Mouse (Mus musculus) limb, embryonic 12.5 days (tissue): ENCODE data around the gene C730034F03Rik. TPM values are rescaled to one million over a fixed set of nuclear protein-coding genes. Genes with fewer than 3 reads are reported as not detected.

Source experiments
- ATAC-seq: fragments of 200-750 bp; cut with Nextera tagmentation; 2 replicates; pipeline ENCODE4 v1.8.0; 2017; ENCODE audit warnings: low read depth, moderate TSS enrichment; ENCODE audit not compliant: insufficient number of reproducible peaks, insufficient read depth, low FRiP score, low TSS enrichment
- H3K27ac ChIP-seq: fragments of 300-500 bp; sonication (generic); 2 replicates; pipeline ENCODE4 v1.5.1; 2016; ENCODE audit warnings: mild to moderate bottlenecking, moderate library complexity
- H3K27me3 ChIP-seq: fragments of 300-500 bp; sonication (generic); 2 replicates; pipeline ENCODE4 v1.6.1; 2016; ENCODE audit warnings: mild to moderate bottlenecking, moderate library complexity
- H3K36me3 ChIP-seq: fragments of 300-500 bp; sonication (generic); 2 replicates; pipeline ENCODE4 v1.6.1; 2016; ENCODE audit warnings: mild to moderate bottlenecking, moderate library complexity
- H3K4me1 ChIP-seq: fragments of 300-500 bp; sonication (generic); replicated peaks from 2 replicates; pipeline ENCODE4 v1.6.1; 2016
- H3K4me2 ChIP-seq: fragments of 300-500 bp; sonication (generic); 2 replicates; pipeline ENCODE4 v1.6.1; 2016; ENCODE audit warnings: mild to moderate bottlenecking, moderate library complexity
- H3K4me3 ChIP-seq: fragments of 300-500 bp; sonication (generic); replicated peaks from 2 replicates; pipeline ENCODE4 v1.5.1; 2016; ENCODE audit warnings: mild to moderate bottlenecking
- H3K9ac ChIP-seq: fragments of 300-500 bp; sonication (generic); replicated peaks from 2 replicates; pipeline ENCODE4 v1.6.1; 2016; ENCODE audit warnings: mild to moderate bottlenecking, moderate library complexity
- H3K9me3 ChIP-seq: fragments of 300-500 bp; sonication (generic); 2 replicates; pipeline ENCODE4 v1.6.1; 2016; ENCODE audit warnings: mild to moderate bottlenecking, moderate library complexity
- WGBS: fragments of 180-500 bp; shearing (Covaris S2); methylation state at CpG from one replicate; pipeline ENCODE4 v1.1.7; 2016; 5-methylcytosine and 5-hydroxymethylcytosine counted together
- polyA plus RNA-seq: library from polyadenylated mRNA; unstranded; fragments of >200 nt; fragmentation: Nextera tagmentation; extraction: Ambion mirVana; gene quantifications from 2 replicates; pipeline ENCODE4 v1.2.1, GENCODE M21; 2016

Gene C730034F03Rik
- 3.6 and 3.8 TPM in 2 replicates for polyA plus RNA-seq

DNA sequence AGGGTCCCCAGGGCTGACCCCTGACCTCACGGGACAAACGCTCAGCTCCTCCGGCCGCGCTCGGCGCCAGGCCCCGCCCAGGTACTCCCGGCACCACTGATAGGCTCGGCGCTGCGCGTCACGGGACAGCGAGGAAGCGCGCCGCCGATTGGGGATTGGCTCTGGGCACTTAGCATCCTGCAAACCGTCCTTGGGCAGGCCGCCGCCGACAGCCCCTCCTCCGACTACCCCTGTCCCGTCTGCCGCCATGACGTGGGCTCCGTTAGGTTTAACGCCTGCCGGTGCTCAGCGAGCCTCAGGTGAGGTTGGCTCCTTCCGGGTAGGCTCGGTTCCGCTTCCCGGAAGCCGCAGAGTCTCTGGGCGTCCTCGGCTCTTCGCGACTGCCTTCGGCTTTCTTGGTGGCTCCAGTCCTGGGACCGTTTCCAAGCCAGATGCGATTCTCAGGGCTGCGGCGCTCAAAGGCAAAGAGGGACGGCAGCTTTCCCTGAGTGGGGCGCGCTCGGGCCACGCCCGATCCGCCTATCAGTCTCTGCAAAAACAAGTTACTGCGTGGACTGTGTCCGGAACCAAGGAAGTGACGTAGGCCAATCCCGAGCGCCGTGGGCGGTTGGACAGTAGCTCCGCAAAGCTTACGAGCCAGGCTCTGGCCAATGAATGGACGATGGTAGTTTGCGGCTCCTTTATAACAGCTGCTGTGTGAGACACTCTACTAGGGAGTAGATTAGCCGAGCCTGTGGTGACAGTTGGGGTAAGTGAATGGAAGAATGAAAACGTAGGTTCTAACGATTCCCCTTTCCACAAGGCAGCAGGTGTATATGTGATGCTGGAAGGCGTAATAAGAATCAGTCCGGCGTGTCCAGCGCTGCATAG lies at the start of gene C730034F03Rik, which contains the start of the genes Gm44502 and Chkb:
C730034F03Rik (plus strand) TSS at position 238 of the 870 bp plus-strand sequence.
Gm44502 (minus strand) TSS at position 345 of the 870 bp plus-strand sequence.
Chkb (minus strand) TSS at position 557 of the 870 bp plus-strand sequence.
- Histone ChIP-seq H3K4me1 (peaks cover 24% of the 10 kb centered on the region), H3K9ac (peak within 1 kb of the TSS; percentile 75), H3K27ac (peak within 1 kb of the TSS; percentile 96), H3K27me3 (no peaks in the 10 kb centered on the region), H3K9me3 (no peaks in the 10 kb centered on the region), H3K4me3 (peak within 1 kb of the TSS; percentile 74), H3K4me2 (peak within 1 kb of the TSS; percentile 87), H3K36me3 (peaks cover 25% of the 10 kb centered on the region)
- ATAC-seq = peak; percentile 90
- 1% methylated on average over 70 of the region's 70 CpGs for WGBS

DNA sequence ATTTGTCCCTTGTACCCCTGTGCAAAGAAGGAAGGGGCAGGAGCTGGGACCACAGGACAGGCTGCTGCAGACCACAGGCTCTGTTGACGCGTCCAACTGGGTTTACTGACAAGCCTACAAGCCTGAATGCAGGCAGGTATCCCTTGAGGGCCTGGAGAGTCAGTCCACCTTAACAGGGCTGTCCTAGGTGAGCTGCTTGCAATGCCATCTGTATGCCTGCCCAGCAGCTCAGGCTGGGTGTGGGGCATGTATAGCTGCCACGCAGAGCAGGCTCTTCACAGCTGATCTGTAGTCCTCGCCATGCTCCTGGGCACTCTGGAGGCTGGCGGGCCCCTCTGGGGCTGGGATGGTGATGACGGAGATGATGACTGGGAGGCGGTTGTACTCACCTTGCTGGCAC lies 44.8 kb upstream of the C730034F03Rik start, which contains the start of gene Klhdc7b:
Klhdc7b (plus strand) TSS at position 301 of the 400 bp plus-strand sequence.
- Histone ChIP-seq H3K4me2 (no peak within 1 kb of the TSS), H3K9ac (no peak within 1 kb of the TSS; the same call in 1 of the 2 replicates), H3K9me3 (no peaks in the 10 kb centered on the region), H3K4me3 (no peak within 1 kb of the TSS), H3K4me1 (0 out of 2 replicates have a peak, but pooled peaks cover under 1% of the 10 kb centered on the region), H3K27ac (no peak within 1 kb of the TSS), H3K27me3 (peaks cover 47% of the 10 kb centered on the region), H3K36me3 (no peaks in the 10 kb centered on the region)
- WGBS = 81% methylated on average over 7 of the region's 7 CpGs
- ATAC-seq = no peak

DNA sequence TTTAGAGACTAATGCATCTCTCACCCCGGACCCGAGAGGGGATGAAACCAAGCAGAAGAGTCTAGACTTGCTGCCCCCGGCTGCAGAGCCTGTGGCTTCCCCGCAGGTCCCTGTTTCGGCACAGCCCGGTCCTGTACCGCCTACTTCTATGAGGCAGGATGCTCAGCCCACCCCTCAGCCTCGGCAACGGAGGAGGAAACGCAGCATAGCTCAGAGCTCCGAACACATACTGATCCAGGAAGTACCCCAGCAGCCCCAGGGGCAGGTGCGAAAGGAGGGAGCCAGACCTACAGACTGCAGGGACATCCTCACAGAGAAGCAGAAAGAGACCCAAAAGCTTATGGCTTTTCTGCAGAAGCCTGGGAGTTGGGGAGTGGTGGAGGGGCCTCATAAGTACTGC lies 42.3 kb upstream of the C730034F03Rik start:
- Histone ChIP-seq H3K36me3 (no peaks in the 10 kb centered on the region), H3K27me3 (peaks cover 37% of the 10 kb centered on the region), H3K4me3 (no peak overlapping the region), H3K9ac (no peak overlapping the region), H3K9me3 (no peaks in the 10 kb centered on the region), H3K4me1 (no peaks in the 10 kb centered on the region), H3K4me2 (no peak overlapping the region), H3K27ac (no peak overlapping the region)
- 34% methylated on average over 12 of the region's 12 CpGs for WGBS
- ATAC-seq = no peak

DNA sequence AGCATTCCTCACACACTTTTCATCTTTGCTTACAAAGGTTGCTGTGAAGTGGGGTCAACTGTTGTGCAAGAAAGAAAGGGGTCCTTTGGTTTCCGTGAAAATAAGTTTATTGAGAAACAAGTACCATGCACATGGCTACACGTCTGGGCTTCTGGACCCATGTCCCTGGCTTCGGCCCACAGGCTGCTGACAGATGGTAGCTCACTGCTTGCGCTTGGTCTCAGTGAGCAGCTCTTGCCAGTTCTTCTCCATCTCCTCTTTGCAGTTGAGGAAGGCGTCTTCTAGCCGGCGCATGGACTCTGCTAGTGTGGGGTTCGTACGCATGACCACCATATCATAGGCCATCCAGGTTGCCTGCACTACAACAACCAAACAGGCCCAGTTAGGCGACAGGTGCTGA lies 39.3 kb upstream of the C730034F03Rik start:
- H3K9me3 ChIP-seq = no peaks in the 10 kb centered on the region
- peaks cover 30% of the 10 kb centered on the region for H3K27me3 ChIP-seq
- no peak overlapping the region for H3K4me3 ChIP-seq
- no peak overlapping the region for H3K4me2 ChIP-seq
- H3K9ac ChIP-seq = no peak overlapping the region
- H3K36me3 ChIP-seq = no peaks in the 10 kb centered on the region
- ATAC-seq = no peak
- no peaks in the 10 kb centered on the region for H3K4me1 ChIP-seq
- WGBS = 94% methylated on average over 10 of the region's 10 CpGs
- H3K27ac ChIP-seq = no peak overlapping the region

DNA sequence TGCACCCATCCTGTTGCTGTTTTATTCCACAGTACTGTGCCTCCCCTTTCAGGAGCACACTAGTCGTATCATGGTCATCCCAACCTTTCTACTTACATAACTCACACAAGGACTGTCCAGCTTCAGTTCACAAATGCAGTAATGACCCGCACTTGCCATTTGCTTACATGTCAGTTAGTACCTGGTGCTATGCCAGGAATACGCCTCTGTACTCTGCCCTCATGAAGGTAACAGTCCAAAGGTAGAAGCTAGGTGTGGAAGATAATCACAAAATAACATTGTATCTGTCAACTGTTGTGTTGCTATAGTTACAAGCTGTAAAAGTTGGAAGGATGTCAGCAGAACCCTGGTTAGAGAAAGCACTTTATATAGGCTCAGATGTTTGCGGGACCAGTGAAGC lies 32.5 kb upstream of the C730034F03Rik start:
- 89% methylated on average over 4 of the region's 4 CpGs for WGBS
- H3K9ac ChIP-seq = no peak overlapping the region
- H3K9me3 ChIP-seq = no peaks in the 10 kb centered on the region
- no peaks in the 10 kb centered on the region for H3K4me1 ChIP-seq
- ATAC-seq = no peak
- no peaks in the 10 kb centered on the region for H3K27me3 ChIP-seq
- no peaks in the 10 kb centered on the region for H3K36me3 ChIP-seq
- no peak overlapping the region for H3K4me2 ChIP-seq
- no peak overlapping the region for H3K27ac ChIP-seq
- H3K4me3 ChIP-seq = no peak overlapping the region

DNA sequence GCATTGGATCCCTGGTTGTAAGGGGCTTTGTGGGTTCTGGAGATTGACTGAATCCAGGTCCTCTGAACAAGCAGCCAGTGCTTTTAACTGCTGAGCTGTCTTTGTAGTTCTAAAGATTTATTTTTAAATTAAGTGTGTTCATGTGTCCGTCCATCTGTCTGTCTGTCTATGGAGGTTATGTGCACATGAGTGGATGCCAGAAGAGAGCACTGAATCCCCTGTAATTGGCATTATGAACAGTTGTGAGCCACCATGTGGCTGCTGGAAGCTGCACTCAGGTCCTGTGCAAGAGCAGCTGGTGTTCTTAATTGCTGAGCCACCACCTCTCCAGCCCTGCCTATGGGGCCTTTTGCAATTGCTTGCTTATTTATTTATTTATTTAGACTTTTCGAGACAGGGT lies 31.2 kb upstream of the C730034F03Rik start:
- 91% methylated on average over 2 of the region's 2 CpGs for WGBS
- no peak overlapping the region for H3K4me3 ChIP-seq
- no peaks in the 10 kb centered on the region for H3K36me3 ChIP-seq
- no peaks in the 10 kb centered on the region for H3K4me1 ChIP-seq
- no peak overlapping the region for H3K27ac ChIP-seq
- H3K27me3 ChIP-seq = no peaks in the 10 kb centered on the region
- H3K9ac ChIP-seq = no peak overlapping the region
- H3K4me2 ChIP-seq = no peak overlapping the region
- no peaks in the 10 kb centered on the region for H3K9me3 ChIP-seq
- ATAC-seq = no peak

DNA sequence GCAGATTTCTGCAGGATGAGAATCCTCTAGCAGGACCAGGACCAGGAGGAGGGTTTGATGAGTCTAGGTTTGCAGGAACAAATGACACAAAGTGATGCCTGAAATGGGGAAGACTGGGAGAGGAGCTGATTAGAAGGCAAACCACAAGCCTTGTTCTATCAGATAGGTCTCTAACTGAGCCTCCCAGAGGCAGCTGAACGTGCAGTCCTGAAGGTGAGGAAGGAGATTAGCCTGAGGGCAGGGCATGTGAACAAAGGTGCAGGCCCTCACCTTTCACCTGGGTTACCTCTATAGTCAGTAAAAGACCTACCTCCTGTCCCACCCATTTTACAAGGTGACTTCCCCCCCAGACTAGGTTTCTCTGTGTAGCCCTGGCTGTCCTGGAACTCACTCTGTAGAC lies 29.7 kb upstream of the C730034F03Rik start:
- H3K4me3 ChIP-seq = no peak overlapping the region
- WGBS = 73% methylated on average over 1 of the region's 1 CpGs
- no peaks in the 10 kb centered on the region for H3K36me3 ChIP-seq
- no peak overlapping the region for H3K9ac ChIP-seq
- H3K4me1 ChIP-seq = no peaks in the 10 kb centered on the region
- H3K27ac ChIP-seq = no peak overlapping the region
- H3K9me3 ChIP-seq = no peaks in the 10 kb centered on the region
- no peak overlapping the region for H3K4me2 ChIP-seq
- no peaks in the 10 kb centered on the region for H3K27me3 ChIP-seq
- ATAC-seq = no peak

DNA sequence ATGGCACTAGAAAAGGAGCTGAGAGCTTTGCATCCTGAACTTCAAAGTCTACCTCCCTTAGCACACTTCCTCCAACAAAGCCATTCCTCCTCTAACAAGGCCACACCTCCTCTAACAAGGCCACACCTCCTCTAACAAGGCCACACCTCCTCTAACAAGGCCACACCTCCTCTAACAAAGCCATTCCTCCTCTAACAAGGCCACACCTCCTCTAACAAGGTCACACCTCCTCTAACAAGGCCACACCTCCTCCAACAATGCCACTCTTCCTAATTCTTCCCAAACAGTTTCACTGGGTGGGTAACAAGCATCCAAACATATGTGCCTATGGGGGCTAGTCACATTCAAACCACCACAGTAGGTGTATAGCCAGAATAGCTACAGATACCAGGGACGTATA lies 26.9 kb upstream of the C730034F03Rik start:
- no peaks in the 10 kb centered on the region for H3K27me3 ChIP-seq
- no peak overlapping the region for H3K4me3 ChIP-seq
- H3K4me2 ChIP-seq = no peak overlapping the region
- no peak overlapping the region for H3K9ac ChIP-seq
- WGBS = 85% methylated on average over 1 of the region's 1 CpGs
- H3K27ac ChIP-seq = no peak overlapping the region
- H3K4me1 ChIP-seq = no peaks in the 10 kb centered on the region
- peaks cover 4% of the 10 kb centered on the region; the same call in 1 of the 2 replicates for H3K9me3 ChIP-seq
- no peaks in the 10 kb centered on the region for H3K36me3 ChIP-seq
- no peak for ATAC-seq

DNA sequence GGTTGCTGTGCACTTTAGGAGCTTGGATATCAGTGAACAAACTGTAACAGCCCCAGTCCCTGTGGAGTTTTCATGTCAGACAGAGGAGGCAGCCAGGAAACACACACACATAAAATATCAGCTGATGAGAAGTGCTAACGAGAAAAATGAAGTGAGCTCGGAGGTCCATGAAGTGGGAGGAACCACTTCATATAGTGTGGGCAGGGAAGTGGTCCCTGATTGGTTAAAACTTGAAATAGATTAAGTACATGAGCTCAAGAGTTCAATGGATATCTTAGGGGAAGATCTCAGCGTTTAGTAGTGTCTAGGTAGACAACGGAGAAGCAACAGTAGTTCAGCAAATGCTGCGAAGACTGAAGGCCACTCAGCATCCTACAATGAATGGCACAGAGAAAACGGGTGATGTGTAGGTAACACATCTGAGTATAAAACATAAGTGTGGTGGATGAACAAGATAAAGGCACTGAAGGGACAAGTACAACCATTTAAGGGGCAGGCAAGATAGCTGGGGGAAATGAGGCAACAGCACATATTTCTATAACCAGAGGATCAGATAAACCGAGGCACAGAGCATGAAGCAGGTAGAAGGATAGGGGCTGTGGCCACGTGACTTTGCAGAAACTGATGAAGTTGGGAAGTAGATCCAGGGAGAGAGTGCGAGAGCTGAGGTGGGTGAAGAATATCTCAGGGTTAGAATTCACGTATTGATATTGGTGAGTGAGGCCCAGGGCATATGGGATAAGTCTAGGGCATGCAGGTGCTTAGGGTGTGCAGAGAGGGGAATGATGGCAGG lies 24.4 kb upstream of the C730034F03Rik start:
- Histone ChIP-seq H3K27ac (no peak overlapping the region), H3K27me3 (no peaks in the 10 kb centered on the region), H3K4me3 (no peak overlapping the region), H3K4me1 (no peaks in the 10 kb centered on the region), H3K36me3 (no peaks in the 10 kb centered on the region), H3K9ac (no peak overlapping the region), H3K4me2 (no peak overlapping the region), H3K9me3 (peaks cover 16% of the 10 kb centered on the region)
- no peak for ATAC-seq
- WGBS = 79% methylated on average over 10 of the region's 10 CpGs

DNA sequence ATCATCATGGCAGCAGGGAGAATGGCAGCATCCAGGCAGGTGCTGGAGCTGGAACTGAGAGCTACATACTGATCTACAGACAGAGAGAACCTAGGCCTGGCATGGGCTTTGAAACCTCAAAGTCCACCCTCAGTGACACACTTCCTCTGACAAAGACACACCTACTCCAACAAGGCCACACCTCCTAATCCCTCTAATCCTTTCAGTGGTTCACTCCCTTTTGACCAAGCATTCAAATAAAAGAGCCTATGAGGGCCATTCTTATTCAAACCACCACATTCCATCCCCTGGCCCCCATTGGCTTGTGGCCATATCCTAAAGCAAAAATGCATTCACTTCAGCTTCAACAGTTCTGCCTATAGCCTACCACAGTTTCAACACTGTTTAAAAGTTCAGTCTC lies 22.7 kb upstream of the C730034F03Rik start:
- Histone ChIP-seq H3K9me3 (peaks cover 16% of the 10 kb centered on the region), H3K27me3 (no peaks in the 10 kb centered on the region), H3K27ac (no peak overlapping the region), H3K4me1 (no peaks in the 10 kb centered on the region), H3K36me3 (no peaks in the 10 kb centered on the region), H3K4me2 (no peak overlapping the region), H3K4me3 (no peak overlapping the region), H3K9ac (no peak overlapping the region)
- ATAC-seq = no peak

DNA sequence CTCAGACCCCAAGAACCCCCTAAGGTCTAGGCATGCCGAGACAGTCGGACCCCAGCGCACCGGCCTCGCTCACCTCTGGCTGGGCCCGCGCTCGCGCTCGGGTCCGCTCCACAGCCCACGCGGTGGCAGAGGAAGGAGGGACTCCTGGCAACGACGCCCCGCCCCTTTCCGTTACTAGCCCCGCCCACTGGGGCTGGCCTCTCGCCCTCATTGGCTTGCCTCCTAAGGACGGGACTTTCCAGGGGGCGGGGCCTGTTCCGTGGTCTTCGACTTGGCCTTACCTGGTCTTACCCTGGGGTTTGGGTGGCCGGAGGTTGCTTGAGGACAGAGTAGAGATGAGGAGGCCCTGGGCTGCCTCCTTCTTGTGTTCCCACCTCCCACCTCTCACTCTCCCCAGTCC lies 19.3 kb upstream of the C730034F03Rik start, which contains the start of gene Syce3:
Syce3 (minus strand) TSS at position 386 of the 400 bp plus-strand sequence.
- H3K36me3 ChIP-seq = no peaks in the 10 kb centered on the region
- WGBS = 81% methylated on average over 24 of the region's 24 CpGs
- ATAC-seq = peak; percentile 42; the same call in 1 of the 2 replicates

More for the DNA sequence above, 19.3 kb upstream of the C730034F03Rik start, which contains the start of gene Syce3:
- H3K27ac ChIP-seq = no peak within 1 kb of the TSS
- no peak within 1 kb of the TSS for H3K9ac ChIP-seq
- H3K4me2 ChIP-seq = no peak within 1 kb of the TSS
- H3K4me3 ChIP-seq = no peak within 1 kb of the TSS
- H3K27me3 ChIP-seq = no peaks in the 10 kb centered on the region
- H3K9me3 ChIP-seq = peaks cover 16% of the 10 kb centered on the region
- H3K4me1 ChIP-seq = no peaks in the 10 kb centered on the region
